Mouse (Mus musculus): Measurements from ENCODE around the gene Ece1. TPM values are rescaled to one million over a fixed set of nuclear protein-coding genes. Genes with fewer than 3 reads are reported as not detected.

The Ece1 gene
- total and polyA plus RNA-seq, 2 experiments from 2014 or later = 23.7 to 36.3 TPM

- WGBS = 69% methylated on average over 7 of the region's 7 CpGs
- ATAC-seq (ENCODE audit: low FRiP score) = no peak
- TF ChIP-seq CTCF (IDR thresholded peaks at IDR 0.05) = no peak
Observed at GRCm38 (mm10) chr4:137991240-137991639, 129.2 kb downstream of the Ece1 start.

GRCm38 (mm10) chr4:137992890-137993289, 130.9 kb downstream of the Ece1 start, which contains the start of gene Eif4g3:
Eif4g3 (plus strand) TSS chr4:137993022.
- no peaks in the 10 kb centered on the region for H3K9me3 ChIP-seq (ENCODE audit: low read length)
- DNase-seq (ENCODE audit: low spot score) (no peak), ATAC-seq (ENCODE audit: low FRiP score) (peak; percentile 55)
- H3K27me3 ChIP-seq (ENCODE audit: insufficient read depth, low read length) = no peaks in the 10 kb centered on the region
- no peak for TF ChIP-seq CTCF (IDR thresholded peaks at IDR 0.05)
- WGBS = 1% methylated on average over 39 of the region's 39 CpGs
- peaks cover 14% of the 10 kb centered on the region; the same call in 1 of the 2 replicates for H3K4me1 ChIP-seq (ENCODE audit: insufficient read depth, low read length)
- peak within 1 kb of the TSS; percentile 97 for H3K27ac ChIP-seq (ENCODE audit: low read depth, low read length)
- peak within 1 kb of the TSS; percentile 93 for H3K4me3 ChIP-seq (ENCODE audit: low read depth, low read length)
- H3K36me3 ChIP-seq (ENCODE audit: insufficient read depth, low read length) = 0 out of 2 replicates have a peak, but pooled peaks cover 1% of the 10 kb centered on the region
- H3K9ac ChIP-seq (replicated peaks; ENCODE audit: low read length, poor library complexity, severe bottlenecking) = peak within 1 kb of the TSS; percentile 100
- peak within 1 kb of the TSS; percentile 68 for H3K4me2 ChIP-seq (ENCODE audit: low read depth, low read length, poor library complexity, severe bottlenecking)

More at GRCm38 (mm10) chr4:137991240-137991639, 129.2 kb downstream of the Ece1 start:
- no peak for DNase-seq (ENCODE audit: low spot score)
- no peak overlapping the region for H3K9ac ChIP-seq (replicated peaks; ENCODE audit: low read length, poor library complexity, severe bottlenecking)
- H3K4me3 ChIP-seq (ENCODE audit: low read depth, low read length) = no peak overlapping the region
- H3K4me1 ChIP-seq (ENCODE audit: insufficient read depth, low read length) = peaks cover 5% of the 10 kb centered on the region; the same call in 1 of the 2 replicates
- H3K9me3 ChIP-seq (ENCODE audit: low read length) = no peaks in the 10 kb centered on the region
- H3K36me3 ChIP-seq (ENCODE audit: insufficient read depth, low read length) = no peaks in the 10 kb centered on the region
- no peak overlapping the region for H3K4me2 ChIP-seq (ENCODE audit: low read depth, low read length, poor library complexity, severe bottlenecking)
- no peak overlapping the region for H3K27ac ChIP-seq (ENCODE audit: low read depth, low read length)
- H3K27me3 ChIP-seq (ENCODE audit: insufficient read depth, low read length) = no peaks in the 10 kb centered on the region

- under 1% methylated on average over 49 of the region's 59 CpGs for WGBS
- peak overlapping the region; percentile 93 for H3K4me3 ChIP-seq (ENCODE audit: low read depth, low read length)
- H3K9me3 ChIP-seq (ENCODE audit: low read length) = no peaks in the 10 kb centered on the region
Observed at GRCm38 (mm10) chr4:137993291-137993758, 131.3 kb downstream of the Ece1 start.

GRCm38 (mm10) chr4:137993821-137994561, 132.0 kb downstream of the Ece1 start:
- Histone ChIP-seq H3K4me3 (ENCODE audit: low read depth, low read length) (peak overlapping the region; percentile 93), H3K27ac (ENCODE audit: low read depth, low read length) (peak overlapping the region; percentile 97), H3K36me3 (ENCODE audit: insufficient read depth, low read length) (peaks cover 10% of the 10 kb centered on the region; the same call in 1 of the 2 replicates), H3K4me2 (ENCODE audit: low read depth, low read length, poor library complexity, severe bottlenecking) (peak overlapping the region; percentile 68), H3K9me3 (ENCODE audit: low read length) (no peaks in the 10 kb centered on the region), H3K4me1 (ENCODE audit: insufficient read depth, low read length) (peaks cover 14% of the 10 kb centered on the region; the same call in 1 of the 2 replicates), H3K27me3 (ENCODE audit: insufficient read depth, low read length) (no peaks in the 10 kb centered on the region), H3K9ac (replicated peaks; ENCODE audit: low read length, poor library complexity, severe bottlenecking) (peak overlapping the region; percentile 100)
- TF ChIP-seq CTCF (IDR thresholded peaks at IDR 0.05) = no peak
- ATAC-seq (ENCODE audit: low FRiP score) (peak; percentile 16; the same call in 1 of the 2 replicates), DNase-seq (ENCODE audit: low spot score) (peak; percentile 38)
- WGBS = under 1% methylated on average over 28 of the region's 60 CpGs

More at GRCm38 (mm10) chr4:137993291-137993758, 131.3 kb downstream of the Ece1 start:
- Histone ChIP-seq H3K27ac (ENCODE audit: low read depth, low read length) (peak overlapping the region; percentile 97), H3K27me3 (ENCODE audit: insufficient read depth, low read length) (no peaks in the 10 kb centered on the region), H3K36me3 (ENCODE audit: insufficient read depth, low read length) (0 out of 2 replicates have a peak, but pooled peaks cover 5% of the 10 kb centered on the region), H3K4me1 (ENCODE audit: insufficient read depth, low read length) (peaks cover 14% of the 10 kb centered on the region; the same call in 1 of the 2 replicates), H3K9ac (replicated peaks; ENCODE audit: low read length, poor library complexity, severe bottlenecking) (peak overlapping the region; percentile 100), H3K4me2 (ENCODE audit: low read depth, low read length, poor library complexity, severe bottlenecking) (peak overlapping the region; percentile 68)
- DNase-seq (ENCODE audit: low spot score) (peak; percentile 98), ATAC-seq (ENCODE audit: low FRiP score) (peak; percentile 93)
- no peak for TF ChIP-seq CTCF (IDR thresholded peaks at IDR 0.05)

DNA sequence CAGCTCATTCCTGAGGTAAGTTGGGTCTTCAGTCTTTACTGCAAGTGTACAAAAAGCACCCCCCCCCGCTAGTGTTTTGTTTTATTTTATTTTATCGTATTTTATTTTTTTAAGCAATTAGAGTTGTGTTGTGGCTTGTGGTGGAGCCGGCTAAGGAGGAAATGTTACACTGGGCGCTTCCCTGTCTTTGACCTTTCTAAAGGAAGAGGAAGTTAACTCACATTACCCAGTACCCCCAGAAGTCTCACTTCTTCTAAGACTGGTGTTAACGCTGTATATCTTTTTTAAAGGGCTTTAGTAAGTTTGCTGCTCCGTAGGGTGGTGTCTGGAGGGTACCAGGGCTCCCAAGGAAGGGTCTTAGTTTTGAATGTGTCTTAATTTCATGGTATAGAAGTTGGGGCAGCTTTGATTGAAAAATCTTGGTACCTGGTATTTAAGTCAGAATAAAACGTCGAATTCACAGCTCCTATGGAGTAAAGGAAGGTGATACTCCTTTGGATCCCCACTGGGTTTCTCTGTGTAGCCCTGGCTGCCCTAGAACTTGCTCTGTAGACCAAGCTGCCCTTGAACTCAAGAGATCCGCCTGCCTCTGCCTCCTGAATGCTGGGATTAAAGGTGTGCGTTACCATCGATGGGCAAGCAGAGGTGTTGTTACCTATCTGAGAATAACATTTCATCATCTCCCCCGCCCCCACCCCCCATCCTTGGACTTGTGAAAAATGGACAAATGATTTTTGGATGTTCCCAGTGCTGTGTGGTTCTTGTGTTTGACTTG, 132.7 kb downstream of the Ece1 start:
- 43% methylated on average over 12 of the region's 12 CpGs for WGBS
- peak overlapping the region; percentile 97; the same call in 1 of the 2 replicates for H3K27ac ChIP-seq (ENCODE audit: low read depth, low read length)
- H3K36me3 ChIP-seq (ENCODE audit: insufficient read depth, low read length) = peaks cover 10% of the 10 kb centered on the region; the same call in 1 of the 2 replicates

More for the DNA sequence above, 132.7 kb downstream of the Ece1 start:
- H3K4me1 ChIP-seq (ENCODE audit: insufficient read depth, low read length) = peaks cover 14% of the 10 kb centered on the region; the same call in 1 of the 2 replicates
- ATAC-seq (ENCODE audit: low FRiP score) = no peak
- DNase-seq (ENCODE audit: low spot score) = no peak
- no peaks in the 10 kb centered on the region for H3K9me3 ChIP-seq (ENCODE audit: low read length)
- H3K4me3 ChIP-seq (ENCODE audit: low read depth, low read length) = peak overlapping the region; percentile 93
- peak overlapping the region; percentile 100 for H3K9ac ChIP-seq (replicated peaks; ENCODE audit: low read length, poor library complexity, severe bottlenecking)
- no peak for TF ChIP-seq CTCF (IDR thresholded peaks at IDR 0.05)
- no peaks in the 10 kb centered on the region for H3K27me3 ChIP-seq (ENCODE audit: insufficient read depth, low read length)
- peak overlapping the region; percentile 68 for H3K4me2 ChIP-seq (ENCODE audit: low read depth, low read length, poor library complexity, severe bottlenecking)
